Mouse (Mus musculus) E14TG2a.4 (cell line): ENCODE results near the gene Cdh23.

Source experiments
- CTCF ChIP-seq: conservative IDR thresholded peaks from 2 replicates; pipeline ENCODE4 v1.5.1; 2014; ENCODE audit warnings: low read length
- NANOG ChIP-seq: IDR thresholded peaks from 2 replicates; pipeline ENCODE4 v1.6.1; 2014; ENCODE audit warnings: borderline replicate concordance, low read length, mixed read lengths
- POU5F1 ChIP-seq: IDR thresholded peaks from 2 replicates; pipeline ENCODE4 v1.6.1; 2014; ENCODE audit warnings: low read length, borderline replicate concordance

DNA sequence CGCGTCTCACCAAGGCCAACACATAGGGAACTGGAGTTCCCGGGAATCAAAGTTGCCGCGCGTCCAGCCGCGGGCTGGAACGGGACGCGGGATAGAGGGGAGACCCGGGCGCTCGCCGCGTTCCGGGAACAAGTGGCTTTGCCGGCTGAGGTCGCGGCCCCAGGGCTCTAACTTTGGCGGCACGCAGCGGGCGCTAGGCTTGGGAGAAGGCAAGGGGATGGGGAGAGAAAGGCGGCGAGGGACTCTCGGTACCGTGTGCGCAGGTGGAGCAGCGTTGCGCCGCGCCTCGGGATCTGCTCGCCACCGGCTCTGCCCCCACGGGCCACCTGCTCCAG is 9.7 kb downstream of the Cdh23 start:
- TF ChIP-seq CTCF: no peak
- no peak for TF ChIP-seq NANOG
- TF ChIP-seq POU5F1: no peak
